Mouse (Mus musculus): Measurements from ENCODE around the gene Syt13. TPM values are rescaled to one million over a fixed set of nuclear protein-coding genes. Genes with fewer than 3 reads are reported as not detected.
A peak's percentile ranks its signal among the peaks of the same experiment; 100 is the strongest.

Syt13 gene
- 0.23 and 0.50 TPM in 2 replicates for polyA plus RNA-seq (2014; fragmentation: Nextera tagmentation; extraction: Ambion mirVana)

- H3K9me3 ChIP-seq (ENCODE audit: control insufficient read depth, low read length) = peaks cover 2% of the 10 kb centered on the region; the same call in 1 of the 2 replicates
- no peak within 1 kb of the TSS; the same call in 1 of the 2 replicates for H3K9ac ChIP-seq (ENCODE audit: low read length)
- H3K4me1 ChIP-seq (ENCODE audit: control insufficient read depth in 2 of 2, insufficient read depth in 2 of 2, low read length in 2 of 2) = peaks cover 0 to 9% of the 10 kb centered on the region in 2 experiments; a peak in 3 of 4 replicates
- H3K36me3 ChIP-seq (ENCODE audit: control insufficient read depth, insufficient read depth, low read length) = no peaks in the 10 kb centered on the region
- WGBS = under 1% methylated on average over 38 of the region's 38 CpGs
- ATAC-seq (ENCODE audit: insufficient number of reproducible peaks, insufficient read depth, low FRiP score, low read depth) = peak; percentile 65
- H3K27me3 ChIP-seq (ENCODE audit: control insufficient read depth, insufficient read depth, low read length) = peaks cover 55% of the 10 kb centered on the region
- no peak within 1 kb of the TSS for H3K27ac ChIP-seq (replicated peaks in 1 of 2; ENCODE audit: control insufficient read depth in 1 of 2, insufficient read depth in 1 of 2, low read depth in 2 of 2, low read length in 2 of 2)
- H3K4me3 ChIP-seq (ENCODE audit: control insufficient read depth in 1 of 2, insufficient read depth in 1 of 2, low read depth in 1 of 2, low read length in 2 of 2) = peak within 1 kb of the TSS; percentile 22 to 36
- peak within 1 kb of the TSS; percentile 72 for H3K4me2 ChIP-seq (ENCODE audit: low read length)
Observed at GRCm38 (mm10) chr2:92914933-92915553, at the start of gene Syt13. Gene Syt13, plus strand, starts transcription at chr2:92915098.

GRCm38 (mm10) chr2:92866616-92867015 is 48.3 kb upstream of the Syt13 start:
- Histone ChIP-seq H3K9me3 (ENCODE audit: control insufficient read depth, low read length) (0 out of 2 replicates have a peak, but pooled peaks cover 2% of the 10 kb centered on the region), H3K4me2 (ENCODE audit: low read length) (no peak overlapping the region), H3K36me3 (ENCODE audit: control insufficient read depth, insufficient read depth, low read length) (no peaks in the 10 kb centered on the region), H3K27me3 (ENCODE audit: control insufficient read depth, insufficient read depth, low read length) (no peaks in the 10 kb centered on the region), H3K4me1 (ENCODE audit: control insufficient read depth in 2 of 2, insufficient read depth in 2 of 2, low read length in 2 of 2) (no peaks in the 10 kb centered on the region), H3K9ac (ENCODE audit: low read length) (no peak overlapping the region), H3K27ac (replicated peaks in 1 of 2; ENCODE audit: control insufficient read depth in 1 of 2, insufficient read depth in 1 of 2, low read depth in 2 of 2, low read length in 2 of 2) (no peak overlapping the region), H3K4me3 (ENCODE audit: control insufficient read depth in 1 of 2, insufficient read depth in 1 of 2, low read depth in 1 of 2, low read length in 2 of 2) (no peak overlapping the region)
- ATAC-seq (ENCODE audit: insufficient number of reproducible peaks, insufficient read depth, low FRiP score, low read depth) = no peak
- 9% methylated on average over 2 of the region's 2 CpGs for WGBS

- Histone ChIP-seq H3K9me3 (ENCODE audit: control insufficient read depth, low read length) (no peaks in the 10 kb centered on the region), H3K4me1 (ENCODE audit: control insufficient read depth in 2 of 2, insufficient read depth in 2 of 2, low read length in 2 of 2) (no peaks in the 10 kb centered on the region), H3K27ac (replicated peaks in 1 of 2; ENCODE audit: control insufficient read depth in 1 of 2, insufficient read depth in 1 of 2, low read depth in 2 of 2, low read length in 2 of 2) (no peak overlapping the region), H3K9ac (ENCODE audit: low read length) (no peak overlapping the region), H3K27me3 (ENCODE audit: control insufficient read depth, insufficient read depth, low read length) (no peaks in the 10 kb centered on the region), H3K36me3 (ENCODE audit: control insufficient read depth, insufficient read depth, low read length) (no peaks in the 10 kb centered on the region), H3K4me3 (ENCODE audit: control insufficient read depth in 1 of 2, insufficient read depth in 1 of 2, low read depth in 1 of 2, low read length in 2 of 2) (no peak overlapping the region), H3K4me2 (ENCODE audit: low read length) (no peak overlapping the region)
- 28% methylated on average over 10 of the region's 10 CpGs for WGBS
- ATAC-seq (ENCODE audit: insufficient number of reproducible peaks, insufficient read depth, low FRiP score, low read depth) = no peak
Observed at GRCm38 (mm10) chr2:92870139-92870836, 44.6 kb upstream of the Syt13 start.

GRCm38 (mm10) chr2:92871093-92871686 is 43.7 kb upstream of the Syt13 start:
- no peak overlapping the region for H3K9ac ChIP-seq (ENCODE audit: low read length)
- no peaks in the 10 kb centered on the region for H3K27me3 ChIP-seq (ENCODE audit: control insufficient read depth, insufficient read depth, low read length)
- no peaks in the 10 kb centered on the region for H3K4me1 ChIP-seq (ENCODE audit: control insufficient read depth in 2 of 2, insufficient read depth in 2 of 2, low read length in 2 of 2)
- H3K27ac ChIP-seq (replicated peaks in 1 of 2; ENCODE audit: control insufficient read depth in 1 of 2, insufficient read depth in 1 of 2, low read depth in 2 of 2, low read length in 2 of 2) = no peak overlapping the region
- 66% methylated on average over 7 of the region's 7 CpGs for WGBS
- H3K9me3 ChIP-seq (ENCODE audit: control insufficient read depth, low read length) = no peaks in the 10 kb centered on the region
- no peak overlapping the region for H3K4me3 ChIP-seq (ENCODE audit: control insufficient read depth in 1 of 2, insufficient read depth in 1 of 2, low read depth in 1 of 2, low read length in 2 of 2)
- no peaks in the 10 kb centered on the region for H3K36me3 ChIP-seq (ENCODE audit: control insufficient read depth, insufficient read depth, low read length)
- H3K4me2 ChIP-seq (ENCODE audit: low read length) = no peak overlapping the region
- ATAC-seq (ENCODE audit: insufficient number of reproducible peaks, insufficient read depth, low FRiP score, low read depth) = no peak

- no peaks in the 10 kb centered on the region for H3K27me3 ChIP-seq (ENCODE audit: control insufficient read depth, insufficient read depth, low read length)
- no peak for ATAC-seq (ENCODE audit: insufficient number of reproducible peaks, insufficient read depth, low FRiP score, low read depth)
- no peaks in the 10 kb centered on the region for H3K9me3 ChIP-seq (ENCODE audit: control insufficient read depth, low read length)
- no peak overlapping the region for H3K4me2 ChIP-seq (ENCODE audit: low read length)
- no peak overlapping the region for H3K9ac ChIP-seq (ENCODE audit: low read length)
- H3K4me1 ChIP-seq (ENCODE audit: control insufficient read depth in 2 of 2, insufficient read depth in 2 of 2, low read length in 2 of 2) = no peaks in the 10 kb centered on the region
- H3K27ac ChIP-seq (replicated peaks in 1 of 2; ENCODE audit: control insufficient read depth in 1 of 2, insufficient read depth in 1 of 2, low read depth in 2 of 2, low read length in 2 of 2) = no peak overlapping the region
- H3K36me3 ChIP-seq (ENCODE audit: control insufficient read depth, insufficient read depth, low read length) = no peaks in the 10 kb centered on the region
- WGBS = 89% methylated on average over 4 of the region's 4 CpGs
- H3K4me3 ChIP-seq (ENCODE audit: control insufficient read depth in 1 of 2, insufficient read depth in 1 of 2, low read depth in 1 of 2, low read length in 2 of 2) = no peak overlapping the region
Observed at GRCm38 (mm10) chr2:92872652-92873051, 42.2 kb upstream of the Syt13 start.

GRCm38 (mm10) chr2:92874592-92874991 is 40.3 kb upstream of the Syt13 start:
- Histone ChIP-seq H3K27me3 (ENCODE audit: control insufficient read depth, insufficient read depth, low read length) (no peaks in the 10 kb centered on the region), H3K27ac (replicated peaks in 1 of 2; ENCODE audit: control insufficient read depth in 1 of 2, insufficient read depth in 1 of 2, low read depth in 2 of 2, low read length in 2 of 2) (no peak overlapping the region), H3K4me1 (ENCODE audit: control insufficient read depth in 2 of 2, insufficient read depth in 2 of 2, low read length in 2 of 2) (no peaks in the 10 kb centered on the region), H3K4me3 (ENCODE audit: control insufficient read depth in 1 of 2, insufficient read depth in 1 of 2, low read depth in 1 of 2, low read length in 2 of 2) (no peak overlapping the region), H3K9me3 (ENCODE audit: control insufficient read depth, low read length) (no peaks in the 10 kb centered on the region), H3K36me3 (ENCODE audit: control insufficient read depth, insufficient read depth, low read length) (no peaks in the 10 kb centered on the region), H3K4me2 (ENCODE audit: low read length) (no peak overlapping the region), H3K9ac (ENCODE audit: low read length) (no peak overlapping the region)
- 71% methylated on average over 1 of the region's 1 CpGs for WGBS
- ATAC-seq (ENCODE audit: insufficient number of reproducible peaks, insufficient read depth, low FRiP score, low read depth) = no peak

GRCm38 (mm10) chr2:92877488-92877887 is 37.4 kb upstream of the Syt13 start:
- Histone ChIP-seq H3K4me1 (ENCODE audit: control insufficient read depth in 2 of 2, insufficient read depth in 2 of 2, low read length in 2 of 2) (no peaks in the 10 kb centered on the region), H3K9ac (ENCODE audit: low read length) (no peak overlapping the region), H3K36me3 (ENCODE audit: control insufficient read depth, insufficient read depth, low read length) (no peaks in the 10 kb centered on the region), H3K27me3 (ENCODE audit: control insufficient read depth, insufficient read depth, low read length) (no peaks in the 10 kb centered on the region), H3K27ac (replicated peaks in 1 of 2; ENCODE audit: control insufficient read depth in 1 of 2, insufficient read depth in 1 of 2, low read depth in 2 of 2, low read length in 2 of 2) (no peak overlapping the region), H3K9me3 (ENCODE audit: control insufficient read depth, low read length) (no peaks in the 10 kb centered on the region), H3K4me3 (ENCODE audit: control insufficient read depth in 1 of 2, insufficient read depth in 1 of 2, low read depth in 1 of 2, low read length in 2 of 2) (no peak overlapping the region), H3K4me2 (ENCODE audit: low read length) (no peak overlapping the region)
- 80% methylated on average over 3 of the region's 3 CpGs for WGBS
- no peak for ATAC-seq (ENCODE audit: insufficient number of reproducible peaks, insufficient read depth, low FRiP score, low read depth)

Measured in heart, embryonic 14.5 days (tissue).